Mouse (Mus musculus): ENCODE data around the gene Nell2.
"Not testable (repeated sequence)": the region's sequence is repeated elsewhere in the genome, so short reads cannot be mapped to it uniquely, and the experiment has no call there.

Nell2 gene

DNA sequence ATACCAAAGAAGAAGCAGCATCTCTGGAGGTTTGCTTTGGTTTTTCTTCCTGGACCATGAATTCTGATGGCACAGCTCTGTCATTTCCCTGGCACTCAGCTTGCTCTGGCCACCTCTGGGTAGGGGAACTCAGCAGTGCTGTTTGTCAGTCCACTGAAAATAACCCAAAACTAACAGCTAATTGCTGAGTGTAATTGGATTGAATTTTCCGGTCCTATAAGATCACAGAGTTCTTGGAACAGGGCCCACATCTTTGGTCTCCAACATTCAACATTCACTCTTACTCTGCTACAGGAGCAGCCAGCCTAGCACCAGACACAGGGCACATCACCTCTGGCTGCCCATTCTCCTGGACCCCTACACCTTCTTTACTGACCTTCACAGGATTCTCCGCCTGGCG lies 287.2 kb downstream of the Nell2 start:
- DNase-seq (ENCODE audit: low spot score), result no peak

DNA sequence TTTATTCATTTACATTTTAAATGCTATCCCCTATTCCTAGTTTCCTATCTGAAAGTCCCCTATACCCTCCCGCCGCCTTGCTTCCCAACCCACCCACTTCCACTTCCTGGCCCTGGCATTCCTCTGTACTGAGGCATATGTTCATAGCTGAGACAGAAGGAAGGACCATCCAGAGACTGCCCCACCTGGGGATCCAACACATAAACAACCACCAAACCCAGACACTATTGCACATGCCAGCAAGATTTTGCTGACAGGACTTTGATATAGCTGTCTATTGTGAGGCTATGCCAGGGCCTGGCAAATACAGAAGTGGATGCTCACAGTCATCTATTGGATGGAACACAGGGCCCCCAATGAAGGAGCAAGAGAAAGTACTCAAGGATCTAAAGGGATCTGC lies 291.3 kb downstream of the Nell2 start:
- not testable (repeated sequence) for DNase-seq (ENCODE audit: low spot score)

DNA sequence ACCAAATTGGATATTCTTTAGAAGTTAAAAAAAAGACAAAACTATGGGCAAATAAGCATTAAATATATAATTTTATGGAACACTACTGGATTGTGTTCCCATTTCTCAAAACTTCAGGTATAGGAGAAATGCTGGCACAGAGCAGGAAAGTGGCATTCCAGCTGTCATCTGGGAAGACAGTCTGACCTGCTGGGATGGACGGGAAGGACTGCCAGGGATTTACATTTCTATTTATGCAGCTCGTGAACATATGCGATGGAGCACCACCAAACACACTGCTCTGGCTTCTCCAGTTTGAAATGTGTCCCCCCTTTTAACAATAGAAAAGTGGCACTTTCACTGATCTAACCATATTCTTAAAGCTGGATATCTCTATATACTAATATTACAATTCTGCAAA lies 291.9 kb downstream of the Nell2 start:
- DNase-seq (ENCODE audit: low spot score), result no peak

DNA sequence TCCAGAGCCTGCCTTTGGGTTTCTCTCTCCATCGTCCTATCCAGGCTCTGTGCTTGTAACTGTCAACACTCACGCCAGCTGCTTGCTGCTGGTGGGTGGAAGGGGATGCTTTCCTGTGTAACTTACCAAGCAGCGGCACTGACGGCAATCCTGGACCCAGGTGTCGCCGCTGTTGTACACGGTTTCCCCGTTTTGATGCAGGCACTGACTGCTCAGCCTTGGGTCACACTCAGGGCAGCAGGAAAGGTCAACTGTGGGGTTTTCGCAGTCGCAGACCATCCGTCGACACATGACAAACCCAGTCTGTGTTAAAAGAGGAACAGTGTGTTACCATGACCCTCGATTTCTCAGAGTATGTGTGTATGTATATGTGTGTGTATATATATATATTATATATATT lies 297.2 kb downstream of the Nell2 start:
- no peak for DNase-seq (ENCODE audit: low spot score)

DNA sequence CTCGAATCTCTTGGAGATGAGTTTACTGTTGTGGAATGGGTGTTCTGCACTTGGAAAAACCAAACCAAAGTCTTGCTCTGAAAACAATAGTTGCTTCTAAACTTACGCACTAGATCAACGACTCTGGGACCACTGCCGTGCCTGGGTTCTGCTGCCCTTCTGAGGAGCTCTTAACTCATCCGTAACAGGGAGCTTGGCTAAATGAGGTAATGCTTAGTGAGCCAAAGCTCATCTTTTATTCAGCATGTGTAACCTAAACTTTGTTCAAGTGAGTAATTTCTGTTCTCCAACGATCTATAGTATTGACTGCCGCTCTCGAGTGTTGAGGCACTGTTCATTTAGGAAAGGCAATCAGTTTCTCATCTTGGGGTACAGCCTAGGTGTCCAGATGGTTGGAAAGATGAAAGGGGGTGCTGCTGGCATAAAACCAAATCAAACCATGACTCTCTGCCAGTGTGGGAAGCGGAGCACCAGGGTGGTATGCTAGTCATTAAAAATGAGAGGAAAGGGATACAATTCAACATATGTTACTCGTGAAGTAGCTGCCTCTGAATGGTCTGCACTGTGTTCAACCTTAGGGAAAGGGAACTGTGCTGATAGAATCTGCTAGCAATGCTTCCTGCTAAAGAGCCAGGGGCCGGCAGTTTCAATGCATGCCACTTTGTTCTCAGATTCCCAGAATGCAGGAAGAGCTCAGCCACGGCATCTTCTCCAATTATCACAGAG lies 311.6 kb downstream of the Nell2 start:
- DNase-seq (ENCODE audit: low spot score), result no peak

DNA sequence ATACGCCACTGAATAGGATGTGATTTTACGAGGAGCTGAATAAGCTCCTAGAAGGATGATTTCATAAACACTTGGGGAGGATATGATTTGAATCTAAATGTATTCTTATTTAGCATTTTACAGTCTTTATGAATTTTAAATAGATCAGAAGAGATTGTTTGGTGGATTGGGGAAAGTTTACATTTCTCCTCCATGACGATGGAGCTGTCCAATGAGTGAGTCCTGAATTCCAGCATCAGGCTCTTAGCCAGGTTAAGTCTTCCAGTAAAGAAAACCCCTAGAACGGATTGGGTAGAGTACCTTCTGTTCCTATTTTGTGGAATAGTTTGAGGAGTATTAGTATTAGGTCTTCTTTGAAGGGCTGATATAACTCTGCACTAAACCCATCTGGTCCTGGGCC lies 317.8 kb downstream of the Nell2 start:
- no peak for DNase-seq (ENCODE audit: low spot score)

DNA sequence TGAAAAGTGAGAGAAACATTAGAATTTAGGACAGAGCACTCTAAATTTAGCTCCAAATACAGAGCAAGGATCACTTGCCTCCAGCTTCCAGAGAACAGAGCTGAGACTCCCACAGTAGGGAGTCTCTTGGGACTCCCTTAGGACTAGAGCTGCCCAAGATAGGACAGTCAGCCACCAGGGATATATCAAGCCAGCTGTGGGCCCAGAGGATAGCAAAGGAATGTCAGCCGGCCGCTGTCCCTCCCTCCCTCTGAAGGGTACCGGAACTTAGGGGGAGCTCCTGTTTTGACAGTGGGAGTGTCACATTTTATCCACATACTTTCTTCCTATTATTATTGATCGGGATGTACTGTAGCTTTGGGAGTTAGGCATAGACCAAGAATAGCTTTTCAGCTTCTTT lies 319.2 kb downstream of the Nell2 start:
- DNase-seq (ENCODE audit: low spot score), result no peak

DNA sequence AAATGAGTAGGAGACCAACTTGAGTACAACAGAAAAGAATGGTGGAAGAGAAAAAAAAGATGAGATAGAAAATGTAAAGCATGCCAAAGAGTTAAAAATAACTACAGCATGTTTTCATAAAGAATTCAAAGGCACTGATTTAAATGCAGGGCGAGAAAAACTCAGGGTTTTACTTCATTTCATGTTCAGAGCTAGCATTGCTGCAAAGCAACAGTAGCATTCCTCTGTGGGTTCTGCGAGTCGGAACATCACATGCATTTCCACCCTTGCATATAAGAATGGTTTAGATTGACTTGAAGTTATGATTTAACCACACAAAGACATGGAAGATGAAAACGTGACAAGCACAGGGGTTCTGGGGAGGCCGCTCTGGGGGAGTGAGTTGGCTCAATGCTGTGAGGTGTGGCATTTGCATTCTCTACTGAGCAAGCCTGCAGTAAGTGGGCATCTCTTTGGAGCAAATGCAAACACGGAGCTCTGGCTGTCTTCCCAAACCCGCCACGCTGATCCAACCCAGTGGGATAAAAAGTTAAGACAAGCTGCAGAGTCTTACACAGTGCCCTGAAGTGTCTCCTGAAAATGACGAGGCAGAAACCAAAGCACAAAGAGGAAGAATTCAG lies 334.6 kb downstream of the Nell2 start:
- no peak for DNase-seq (ENCODE audit: low spot score)

DNA sequence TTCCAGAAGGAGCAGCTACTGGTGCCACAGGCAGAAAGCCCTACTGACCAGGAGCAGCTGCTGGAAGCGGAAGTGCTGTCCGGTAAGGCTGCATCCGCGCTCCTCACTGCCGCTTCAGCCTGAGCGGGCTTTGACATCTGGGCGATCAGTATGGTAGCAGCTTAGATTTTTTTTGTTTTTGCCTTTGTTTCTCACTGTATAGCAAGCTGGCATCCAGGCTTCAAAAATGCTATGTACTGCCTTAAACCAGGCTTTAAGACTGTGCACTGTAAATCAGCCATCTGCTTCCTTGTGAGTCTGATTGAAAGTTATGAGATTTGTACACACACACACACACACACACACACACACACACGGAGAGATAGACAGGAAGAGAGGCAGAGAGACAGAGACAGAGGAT lies 335.4 kb downstream of the Nell2 start:
- no peak for DNase-seq (ENCODE audit: low spot score)

DNA sequence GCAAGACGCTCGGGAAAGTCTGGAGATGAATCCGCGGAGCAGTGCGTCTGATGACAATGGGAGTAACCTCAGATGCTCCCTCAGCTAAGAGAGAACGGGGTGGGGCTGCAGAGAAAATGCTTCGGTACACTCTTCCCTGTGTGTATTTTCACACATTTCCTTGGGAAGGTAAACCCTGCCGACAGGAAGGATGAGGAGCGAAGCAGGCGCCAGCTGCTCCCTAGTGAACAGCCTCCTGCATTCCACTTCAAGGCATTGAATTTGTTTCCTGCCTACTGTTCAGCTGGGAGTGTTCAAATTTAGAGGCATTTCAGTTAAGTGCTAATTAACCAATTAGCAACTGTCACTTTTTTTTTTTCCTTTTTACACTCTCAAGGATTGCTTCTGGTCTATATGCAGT lies 342.1 kb downstream of the Nell2 start:
- DNase-seq (ENCODE audit: low spot score), result no peak

DNA sequence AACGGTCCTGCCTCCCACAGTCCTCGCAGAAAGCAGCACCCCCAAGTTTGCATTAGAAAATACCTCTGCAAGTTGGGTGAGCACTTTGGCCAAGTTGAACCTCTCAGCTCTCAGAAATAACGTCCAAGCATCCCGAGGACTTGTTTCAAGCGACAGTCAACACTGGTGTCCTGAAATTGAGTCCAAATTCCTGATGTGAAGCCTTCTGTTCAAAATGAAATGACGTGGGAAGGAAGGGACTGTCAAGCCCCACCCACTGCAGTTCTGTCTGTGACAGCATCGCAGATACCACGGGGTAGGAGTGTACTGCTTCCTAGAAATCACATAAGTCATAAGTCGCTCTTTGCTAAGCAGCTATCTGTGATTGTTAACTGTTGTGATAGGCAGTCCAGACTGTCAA lies 342.9 kb downstream of the Nell2 start:
- no peak for DNase-seq (ENCODE audit: low spot score)

DNA sequence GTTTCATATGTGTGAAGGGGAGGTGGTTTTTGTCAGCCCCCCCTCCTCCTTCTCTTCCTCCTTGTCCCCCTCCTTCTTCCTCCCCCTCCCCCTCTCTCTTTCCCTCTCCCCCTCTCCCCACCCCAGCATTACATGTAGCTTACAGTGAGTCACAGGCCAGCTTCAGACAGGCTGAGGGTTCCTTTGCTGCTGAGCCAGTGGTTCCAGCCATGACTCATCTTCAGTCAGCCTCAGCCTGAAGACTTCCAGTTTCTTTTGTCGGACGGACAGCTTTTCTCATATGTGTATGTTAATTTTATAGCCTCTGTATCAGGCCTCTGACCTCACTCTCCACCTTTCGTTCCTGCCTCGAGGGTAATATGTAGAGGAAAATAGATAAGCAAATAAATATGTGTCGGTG lies 344.9 kb downstream of the Nell2 start:
- no peak for DNase-seq (ENCODE audit: low spot score)

DNA sequence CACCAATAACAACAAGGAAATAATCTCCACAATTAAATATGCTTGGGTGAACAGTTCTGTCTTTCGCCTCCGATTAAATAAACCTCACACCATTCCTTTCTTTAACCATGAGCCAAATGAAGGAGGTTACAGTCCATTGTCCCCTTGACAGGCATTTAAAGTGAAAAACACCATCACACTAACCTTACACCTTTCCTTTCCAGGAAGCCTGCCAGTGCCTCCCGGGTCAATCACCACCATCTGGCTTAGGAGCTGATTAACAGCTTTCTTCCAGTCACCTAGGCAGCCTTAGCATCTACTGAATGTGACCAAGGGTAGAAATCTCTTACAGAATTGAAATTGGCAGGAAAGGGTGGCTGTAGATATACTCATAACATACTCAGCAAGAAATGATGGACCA lies 371.5 kb downstream of the Nell2 start:
- no peak for DNase-seq (ENCODE audit: low spot score)

DNA sequence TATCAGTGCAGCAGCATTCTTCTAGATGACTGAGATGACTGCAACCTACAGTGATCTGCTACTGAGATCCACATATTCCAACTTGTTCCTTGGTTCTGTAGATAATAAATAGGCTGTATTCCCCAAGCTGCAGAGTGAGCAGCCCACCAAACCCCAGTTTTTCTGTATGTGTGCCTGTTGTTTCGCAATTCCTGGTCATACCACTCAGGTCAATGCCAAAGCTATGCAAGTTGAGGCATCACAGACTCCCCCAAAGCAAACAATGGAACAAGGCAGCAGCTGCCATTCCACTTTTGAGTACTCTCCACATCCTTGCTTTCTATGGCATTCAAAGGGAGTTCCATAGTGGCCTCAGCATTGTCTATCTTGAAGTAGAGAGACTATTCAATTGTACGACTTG lies 383.2 kb downstream of the Nell2 start:
- DNase-seq (ENCODE audit: low spot score), result no peak

DNA sequence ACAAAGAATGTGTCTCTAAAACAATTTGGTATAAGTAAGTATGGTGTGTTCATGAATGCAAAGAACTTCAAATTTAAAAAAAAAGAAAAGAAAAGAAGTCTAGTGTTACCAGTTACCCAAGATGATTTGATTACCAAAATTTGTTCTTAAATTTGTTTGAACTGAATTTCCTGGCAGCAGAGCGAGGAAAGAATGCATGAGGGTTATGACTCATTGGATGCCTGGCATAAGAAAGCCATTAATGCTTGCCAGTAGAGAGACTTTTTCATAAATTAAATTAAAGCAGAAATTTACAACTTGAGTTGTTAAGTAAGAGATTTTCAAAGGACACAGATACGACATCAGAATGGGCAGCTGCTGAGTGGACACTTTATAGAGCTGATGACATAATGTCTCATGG lies 384.2 kb downstream of the Nell2 start:
- no peak for DNase-seq (ENCODE audit: low spot score)

DNA sequence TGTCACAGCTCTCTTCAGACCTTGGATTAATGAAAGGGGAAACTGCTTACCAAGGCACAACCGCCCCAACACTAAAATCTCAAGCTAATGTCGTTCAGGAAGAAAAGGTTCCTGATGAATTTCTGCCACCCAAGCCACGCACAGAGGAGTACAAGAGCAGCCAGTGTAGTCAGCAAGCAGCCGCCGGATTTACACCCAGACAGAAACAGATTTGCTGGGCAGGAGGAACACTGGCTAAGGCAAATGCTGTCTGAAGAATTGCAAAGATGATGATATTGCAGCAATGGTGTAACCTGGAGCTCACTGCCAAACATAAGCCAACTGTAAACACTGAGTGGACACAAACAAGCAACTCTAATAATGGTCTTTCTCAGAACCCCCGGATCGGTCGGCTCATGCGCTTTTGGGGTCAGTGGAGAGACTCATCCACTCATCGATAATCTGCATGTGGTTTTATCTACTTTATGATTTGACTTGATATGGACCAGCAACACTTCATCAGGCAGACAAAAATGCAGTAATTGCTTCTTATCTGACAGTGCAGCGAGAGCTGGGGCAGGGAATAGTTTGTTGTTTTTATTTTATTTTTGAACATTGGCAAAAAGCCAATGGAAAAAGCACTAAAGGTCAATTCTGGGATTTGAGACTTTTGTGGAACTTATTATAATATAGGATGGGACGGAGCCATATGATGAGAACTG lies 389.5 kb downstream of the Nell2 start:
- no peak for DNase-seq (ENCODE audit: low spot score)

DNA sequence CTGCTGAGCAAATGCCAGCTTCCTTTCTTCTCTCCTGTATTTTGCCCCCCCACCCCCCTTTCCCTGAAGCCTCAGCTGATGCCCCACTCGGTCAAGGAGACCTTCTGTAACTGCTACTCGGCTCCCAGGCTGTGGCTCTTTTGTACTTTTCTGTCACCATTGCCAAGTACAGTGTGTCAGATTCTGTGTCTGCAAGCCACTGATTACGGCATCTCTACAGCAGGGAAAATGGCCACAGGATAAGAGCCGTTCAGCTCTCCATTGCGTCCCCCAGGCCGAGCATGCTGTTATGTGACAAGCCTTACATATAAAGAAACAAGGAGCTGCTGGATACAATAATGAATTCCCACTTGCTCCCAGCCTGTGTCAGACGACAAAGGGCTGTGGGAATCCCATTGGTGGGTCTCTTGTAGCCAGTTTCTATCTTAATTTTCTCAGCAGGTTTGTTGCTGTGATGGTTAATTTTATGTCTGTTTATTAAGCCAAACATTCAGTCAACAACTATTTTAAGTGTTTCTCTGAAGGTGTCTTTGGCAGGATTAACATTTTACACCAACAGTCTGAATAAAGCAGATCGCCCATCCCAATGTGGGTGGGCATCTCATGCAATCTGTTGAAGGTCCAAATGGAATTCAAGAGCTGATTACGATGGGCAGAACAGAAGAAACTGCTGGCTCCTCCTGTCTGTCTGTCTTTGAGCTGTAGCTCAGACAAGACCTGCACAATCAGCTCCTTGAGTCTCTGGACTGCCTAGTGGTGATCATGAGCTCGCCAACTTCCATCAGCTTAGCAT lies 391.1 kb downstream of the Nell2 start:
- DNase-seq (ENCODE audit: low spot score), result no peak

DNA sequence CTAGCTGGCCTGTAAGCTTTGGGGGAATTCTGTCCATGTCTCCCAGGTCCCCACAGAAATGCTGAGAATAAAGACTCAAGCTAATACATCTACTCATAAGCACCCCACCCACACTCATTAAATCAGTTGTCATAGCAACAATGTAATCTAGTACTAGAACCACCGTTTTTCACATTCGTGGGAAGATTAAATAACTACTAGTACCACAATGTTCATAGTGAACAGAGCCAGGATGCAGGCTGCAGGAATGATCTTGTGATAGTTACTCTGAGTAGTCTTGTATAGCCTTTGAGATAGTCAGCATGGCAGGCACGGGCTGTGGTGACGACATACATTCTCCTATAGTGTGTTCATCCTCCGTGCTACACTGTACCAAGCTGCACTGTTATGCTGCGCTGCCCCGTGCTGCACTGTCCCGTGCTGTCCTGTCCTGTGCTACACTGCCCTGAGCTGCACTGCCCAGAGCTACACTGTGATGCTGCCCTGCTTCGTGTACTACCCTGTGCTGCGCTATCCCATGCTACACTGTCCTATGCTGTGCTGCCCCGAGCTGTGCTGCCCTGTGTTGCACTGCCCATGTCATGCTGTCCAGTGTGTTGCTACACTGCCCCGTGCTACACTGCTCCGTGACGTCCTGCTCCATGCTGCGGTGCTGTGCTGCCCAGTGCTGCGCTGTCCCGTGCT lies 392.3 kb downstream of the Nell2 start:
- no peak for DNase-seq (ENCODE audit: low spot score)

DNA sequence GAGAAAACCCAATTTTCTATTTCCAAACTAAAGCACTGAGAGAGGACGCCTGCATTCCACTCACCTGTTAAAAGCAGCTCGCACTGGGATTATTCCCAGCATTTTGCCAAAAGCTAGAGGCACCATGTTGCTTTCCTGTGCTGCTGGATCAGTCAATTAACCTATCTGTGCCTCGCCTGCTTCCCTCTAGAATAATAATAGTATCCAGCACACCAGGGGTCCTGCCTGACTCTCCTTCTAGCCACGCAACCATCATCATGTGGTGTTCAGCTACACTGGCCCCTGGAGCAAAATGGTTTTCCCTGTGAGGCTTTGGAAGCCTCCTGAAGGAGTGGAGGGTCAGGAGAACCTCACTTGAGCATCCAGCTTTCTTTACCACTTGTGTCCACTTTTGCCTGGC lies 397.0 kb downstream of the Nell2 start:
- DNase-seq (ENCODE audit: low spot score), result no peak

DNA sequence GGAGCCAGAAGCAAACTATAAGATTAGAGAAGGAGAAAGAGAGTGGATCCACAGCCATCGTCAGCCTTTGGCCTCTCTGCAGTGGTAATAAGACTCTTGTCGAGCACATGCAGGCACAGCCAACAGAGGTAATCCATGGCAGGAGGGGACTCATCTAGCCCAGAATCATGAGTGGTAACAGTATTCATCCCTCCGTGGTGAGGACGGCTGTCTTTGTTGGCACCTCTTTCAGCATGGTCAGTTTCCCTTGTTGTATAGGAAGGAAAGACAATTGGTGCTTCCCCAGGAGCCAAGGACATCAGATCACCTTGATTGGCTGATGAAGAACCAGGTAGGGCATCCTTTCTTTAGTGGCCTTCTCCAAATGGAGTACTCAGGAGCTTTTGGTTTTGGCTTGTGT lies 419.7 kb downstream of the Nell2 start:
- no peak for DNase-seq (ENCODE audit: low spot score)

DNA sequence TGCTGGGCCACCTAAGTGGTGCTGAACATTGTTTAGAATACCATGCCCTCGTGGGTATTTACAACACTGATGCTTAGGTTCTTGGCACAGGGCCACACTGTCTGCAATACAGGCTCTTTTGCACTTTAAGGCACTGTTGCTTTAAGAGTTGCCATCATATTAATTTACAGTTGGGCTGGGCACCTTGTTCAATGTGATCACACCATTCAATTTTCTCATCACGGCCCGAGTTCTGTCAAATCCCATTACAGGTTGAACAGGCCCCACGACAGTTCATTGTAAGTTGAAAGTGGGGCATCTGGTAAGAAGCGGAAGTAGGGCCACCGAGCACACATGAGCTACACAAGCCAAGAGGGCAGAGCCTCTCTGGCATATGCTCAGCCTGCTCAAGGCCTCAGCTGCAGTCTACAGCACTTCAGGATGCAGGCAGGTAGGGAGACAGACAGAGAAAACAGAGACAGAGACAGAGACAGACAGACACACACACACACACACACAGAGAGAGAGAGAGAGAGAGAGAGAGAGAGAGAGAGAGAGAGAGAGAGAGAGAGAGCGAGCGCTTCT lies 421.0 kb downstream of the Nell2 start:
- no peak for DNase-seq (ENCODE audit: low spot score)

DNA sequence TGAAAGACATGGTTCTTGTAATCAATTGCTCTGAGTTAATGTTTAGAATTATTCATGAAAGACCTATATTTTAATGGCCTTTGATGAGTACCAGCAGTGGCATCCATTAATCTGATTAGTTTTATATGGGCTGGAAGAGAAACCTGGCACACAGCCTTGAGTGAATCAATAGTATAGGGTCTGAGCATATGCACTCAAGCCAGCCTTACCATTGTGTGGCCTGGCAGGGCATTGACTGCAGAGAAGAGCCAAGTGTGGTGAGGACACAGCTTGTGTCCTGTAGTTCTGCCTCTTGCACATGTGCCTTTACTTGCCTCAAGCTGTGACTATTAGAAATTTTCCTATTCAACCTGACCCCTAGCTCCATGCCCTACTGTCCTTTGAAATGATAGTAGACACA lies 426.8 kb downstream of the Nell2 start:
- DNase-seq (ENCODE audit: low spot score), result no peak

Measured in spleen, adult 12 weeks (tissue).